Mouse (Mus musculus): Measurements from ENCODE around the gene Lrrk2.
"Not testable (repeated sequence)": the region's sequence is repeated elsewhere in the genome, so short reads cannot be mapped to it uniquely, and the experiment has no call there.

The Lrrk2 gene

DNA sequence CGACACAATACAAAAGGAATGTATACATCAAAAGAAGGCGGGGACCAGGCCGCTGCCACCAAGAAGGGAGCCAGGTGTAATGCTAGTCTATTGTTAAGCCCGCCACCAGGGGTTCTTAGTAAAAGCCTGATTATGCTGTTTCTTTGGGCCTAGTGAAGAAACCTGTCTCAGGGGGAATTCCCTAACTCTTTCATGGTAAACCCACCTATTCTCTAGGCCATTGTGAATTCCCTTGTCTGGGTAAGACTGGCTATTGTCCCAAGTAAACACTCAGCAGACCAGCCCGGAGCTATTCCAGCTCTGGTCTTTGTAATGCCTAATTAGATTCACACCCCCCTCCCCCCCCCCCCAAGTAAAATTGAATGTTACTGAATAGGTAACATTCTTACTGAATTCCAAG, 191.2 kb downstream of the Lrrk2 start:
- DNase-seq: not testable (repeated sequence)
